Mouse (Mus musculus) lung, postnatal 0 days (tissue): ENCODE results near the gene Fam208a. TPM values are rescaled to one million over a fixed set of nuclear protein-coding genes. Genes with fewer than 3 reads are reported as not detected.

Experiments
- ATAC-seq: fragments of 200-750 bp; cut with Nextera tagmentation; 2 replicates; pipeline ENCODE4 v1.8.0; 2017; ENCODE audit warnings: moderate library complexity
- DNase-seq: peaks from one replicate; pipeline ENCODE4 v3.0.0-alpha.2; 2016; ENCODE audit warnings: low spot score
- H3K27ac ChIP-seq: fragments of 300-500 bp; sonication (generic); 2 replicates; pipeline ENCODE4 v1.5.1; 2014; ENCODE audit warnings: antibody characterized with exemption, mild to moderate bottlenecking, low read length, mixed read lengths
- H3K27me3 ChIP-seq: fragments of 300-500 bp; sonication (generic); replicated peaks from 2 replicates; pipeline ENCODE4 v1.6.1; 2014; ENCODE audit warnings: low read length, mixed read lengths; ENCODE audit not compliant: insufficient read depth
- H3K36me3 ChIP-seq: fragments of 300-500 bp; sonication (generic); 2 replicates; pipeline ENCODE4 v1.6.1; 2014; ENCODE audit warnings: low read length, mixed read lengths; ENCODE audit not compliant: insufficient read depth
- H3K4me1 ChIP-seq: fragments of 300-500 bp; sonication (generic); 2 replicates; pipeline ENCODE4 v1.6.1; 2014; ENCODE audit warnings: antibody characterized with exemption, low read depth, low read length, mixed read lengths; ENCODE audit not compliant: insufficient read depth
- H3K4me2 ChIP-seq: fragments of 300-500 bp; sonication (generic); replicated peaks from 2 replicates; pipeline ENCODE4 v1.6.1; 2014; ENCODE audit warnings: low read depth, mild to moderate bottlenecking, low read length, moderate library complexity, mixed read lengths
- H3K4me3 ChIP-seq: fragments of 300-500 bp; sonication (generic); 2 replicates; pipeline ENCODE4 v1.5.1; 2014; ENCODE audit warnings: low read depth, low read length
- H3K9ac ChIP-seq: fragments of 300-500 bp; sonication (generic); replicated peaks from 2 replicates; pipeline ENCODE4 v1.6.1; 2014; ENCODE audit warnings: low read depth, mild to moderate bottlenecking
- H3K9me3 ChIP-seq: fragments of 300-500 bp; sonication (generic); 2 replicates; pipeline ENCODE4 v1.6.1; 2016; ENCODE audit warnings: low read length, mixed read lengths
- CTCF ChIP-seq: IDR thresholded peaks from 2 replicates; pipeline ENCODE4 v1.5.1; 2016; ENCODE audit warnings: antibody characterized with exemption, mild to moderate bottlenecking
- EP300 ChIP-seq: IDR thresholded peaks from 2 replicates; pipeline ENCODE4 v1.6.1; 2016; ENCODE audit warnings: antibody characterized with exemption, mild to moderate bottlenecking, control low read depth
- WGBS: fragments of 180-500 bp; shearing (Covaris S2); extraction: QIAGEN DNeasy Blood & Tissue Kit; methylation state at CpG from one replicate; pipeline ENCODE4 v1.1.7; 2014; 5-methylcytosine and 5-hydroxymethylcytosine counted together
- polyA plus RNA-seq: library from polyadenylated mRNA; unstranded; fragments of >200 nt; fragmentation: Nextera tagmentation; extraction: Ambion mirVana; gene quantifications from 2 replicates; pipeline ENCODE4 v1.2.1, GENCODE M21; 2015

The Fam208a gene
- polyA plus RNA-seq, 1 experiment from 2014 or later = 11.8 TPM

DNA sequence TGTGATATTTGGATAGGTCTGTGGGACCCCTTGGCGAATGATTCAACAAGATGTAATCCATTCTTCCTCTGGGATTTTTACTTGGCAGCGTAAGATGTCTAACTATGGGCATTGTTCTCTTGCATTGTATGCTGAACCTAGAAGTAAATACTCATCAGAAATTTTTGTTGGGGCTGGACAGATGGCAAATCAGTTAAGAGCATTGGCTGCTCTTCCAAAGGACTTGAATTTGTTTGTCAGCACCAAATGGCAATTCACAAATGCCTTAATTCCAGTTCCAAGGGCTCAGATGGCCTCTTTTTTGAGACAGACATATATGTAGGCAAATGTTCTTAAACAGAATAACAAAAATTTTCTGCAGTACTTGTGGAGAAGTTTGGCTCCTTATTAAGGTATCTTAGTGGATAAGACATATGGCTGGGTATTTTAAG lies 16.2 kb downstream of the Fam208a start:
- WGBS = 90% methylated on average over 2 of the region's 2 CpGs
- H3K4me3 ChIP-seq = no peak overlapping the region
- peaks cover 22% of the 10 kb centered on the region; the same call in 1 of the 2 replicates for H3K36me3 ChIP-seq
- no peaks in the 10 kb centered on the region for H3K27me3 ChIP-seq
- H3K4me2 ChIP-seq = no peak overlapping the region
- no peaks in the 10 kb centered on the region for H3K9me3 ChIP-seq
- DNase-seq (no peak), ATAC-seq (no peak)
- no peaks in the 10 kb centered on the region for H3K4me1 ChIP-seq
- H3K9ac ChIP-seq = no peak overlapping the region
- no peak overlapping the region for H3K27ac ChIP-seq
- TF ChIP-seq EP300 (no peak), CTCF (no peak)

DNA sequence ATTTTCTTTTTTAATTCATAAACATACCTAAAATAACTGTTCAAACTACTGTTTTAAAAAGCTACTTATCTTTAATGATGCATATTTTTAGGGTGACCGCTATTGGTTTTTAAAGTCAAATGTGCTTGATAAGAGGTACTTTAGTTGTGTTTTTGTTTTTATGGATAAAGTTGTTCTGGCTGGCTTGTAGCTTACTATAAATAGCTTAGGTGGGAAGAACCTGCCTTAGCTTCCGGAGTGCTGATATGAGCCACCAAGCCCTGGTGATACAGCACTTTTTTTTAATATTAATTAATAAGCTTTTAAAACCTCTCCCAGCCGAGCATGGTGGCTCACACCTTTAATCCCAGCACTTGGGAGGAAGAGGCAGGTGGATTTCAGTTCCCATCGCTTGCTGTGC lies 18.3 kb downstream of the Fam208a start:
- no peaks in the 10 kb centered on the region for H3K27me3 ChIP-seq
- ATAC-seq (no peak), DNase-seq (no peak)
- H3K27ac ChIP-seq = no peak overlapping the region
- H3K4me2 ChIP-seq = no peak overlapping the region
- no peaks in the 10 kb centered on the region for H3K4me1 ChIP-seq
- no peaks in the 10 kb centered on the region for H3K9me3 ChIP-seq
- no peak overlapping the region for H3K9ac ChIP-seq
- no peak overlapping the region for H3K4me3 ChIP-seq
- WGBS = 85% methylated on average over 4 of the region's 4 CpGs
- no peak for TF ChIP-seq EP300
- TF ChIP-seq CTCF = no peak
- peaks cover 21% of the 10 kb centered on the region; the same call in 1 of the 2 replicates for H3K36me3 ChIP-seq

DNA sequence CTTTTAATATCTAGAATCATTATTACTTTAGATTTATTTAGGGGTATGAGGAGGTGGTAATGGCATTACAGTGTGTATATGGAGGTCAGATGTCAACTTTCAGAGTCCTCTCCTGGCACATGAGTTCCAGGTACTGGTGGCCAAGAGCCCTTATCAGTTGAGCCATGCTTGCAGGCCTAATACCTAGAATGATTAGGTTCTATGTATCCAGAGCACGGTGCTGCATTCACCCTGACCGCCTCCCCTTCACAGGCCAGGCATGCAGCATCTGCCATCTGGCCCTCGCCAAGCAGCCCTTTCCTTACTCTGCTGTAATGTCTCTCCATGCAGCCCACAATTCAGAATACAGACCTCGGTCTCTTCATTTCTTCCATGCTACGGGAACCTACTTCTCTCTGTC lies 62.8 kb downstream of the Fam208a start:
- Histone ChIP-seq H3K4me2 (no peak overlapping the region), H3K4me1 (no peaks in the 10 kb centered on the region), H3K4me3 (no peak overlapping the region), H3K9me3 (no peaks in the 10 kb centered on the region), H3K27ac (no peak overlapping the region), H3K36me3 (peaks cover 21% of the 10 kb centered on the region), H3K27me3 (no peaks in the 10 kb centered on the region), H3K9ac (no peak overlapping the region)
- no peak for TF ChIP-seq EP300
- TF ChIP-seq CTCF = no peak
- 91% methylated on average over 5 of the region's 5 CpGs for WGBS
- ATAC-seq = no peak
- no peak for DNase-seq

DNA sequence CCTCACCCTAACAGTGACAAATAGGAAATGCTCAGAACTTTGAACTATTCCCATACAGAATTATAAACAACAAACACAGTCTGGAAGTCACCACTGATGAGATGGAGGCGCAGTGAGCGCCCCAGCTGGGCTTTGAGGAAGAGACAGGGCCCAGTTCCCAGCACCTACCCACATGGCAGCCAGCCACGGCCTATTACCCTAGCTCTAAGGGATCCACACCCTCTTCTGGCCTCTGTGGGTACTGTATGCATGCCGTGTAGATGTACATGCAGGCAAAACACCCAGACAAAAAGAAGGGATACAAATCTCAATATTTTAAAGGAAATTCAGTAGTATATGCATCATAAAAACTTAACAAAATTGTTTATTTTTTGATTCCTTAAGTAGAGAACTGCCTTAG lies 64.9 kb downstream of the Fam208a start:
- WGBS = 82% methylated on average over 4 of the region's 4 CpGs
- Histone ChIP-seq H3K4me2 (no peak overlapping the region), H3K36me3 (peaks cover 21% of the 10 kb centered on the region), H3K27me3 (no peaks in the 10 kb centered on the region), H3K9ac (no peak overlapping the region), H3K4me3 (no peak overlapping the region), H3K27ac (no peak overlapping the region), H3K9me3 (no peaks in the 10 kb centered on the region), H3K4me1 (no peaks in the 10 kb centered on the region)
- ATAC-seq = no peak
- no peak for DNase-seq
- TF ChIP-seq EP300 = no peak
- no peak for TF ChIP-seq CTCF

DNA sequence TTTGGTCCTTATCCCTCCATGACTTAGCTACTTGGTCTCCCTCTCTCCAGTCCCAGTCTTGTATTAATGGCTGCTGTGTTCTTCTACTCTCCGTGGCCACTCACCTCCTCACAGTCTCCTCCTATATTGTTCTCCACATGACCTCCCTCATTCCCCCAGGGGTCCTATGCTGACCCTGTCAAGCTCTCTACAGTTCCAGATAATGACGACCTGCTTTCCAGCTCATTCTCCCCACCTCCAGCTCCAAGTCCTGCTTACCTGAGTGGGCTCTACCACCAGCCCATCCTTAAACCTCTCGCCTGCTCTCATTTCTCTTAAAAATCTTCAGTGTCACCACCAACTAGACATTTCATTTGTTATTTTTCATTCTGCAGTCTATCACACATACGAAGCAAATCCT lies 72.5 kb downstream of the Fam208a start:
- Histone ChIP-seq H3K4me2 (no peak overlapping the region), H3K27ac (no peak overlapping the region), H3K36me3 (peaks cover 4% of the 10 kb centered on the region; the same call in 1 of the 2 replicates), H3K27me3 (no peaks in the 10 kb centered on the region), H3K9ac (no peak overlapping the region), H3K4me3 (no peak overlapping the region), H3K9me3 (no peaks in the 10 kb centered on the region), H3K4me1 (no peaks in the 10 kb centered on the region)
- DNase-seq (no peak), ATAC-seq (no peak)
- TF ChIP-seq CTCF = no peak
- no peak for TF ChIP-seq EP300
- WGBS = 80% methylated on average over 4 of the region's 4 CpGs

DNA sequence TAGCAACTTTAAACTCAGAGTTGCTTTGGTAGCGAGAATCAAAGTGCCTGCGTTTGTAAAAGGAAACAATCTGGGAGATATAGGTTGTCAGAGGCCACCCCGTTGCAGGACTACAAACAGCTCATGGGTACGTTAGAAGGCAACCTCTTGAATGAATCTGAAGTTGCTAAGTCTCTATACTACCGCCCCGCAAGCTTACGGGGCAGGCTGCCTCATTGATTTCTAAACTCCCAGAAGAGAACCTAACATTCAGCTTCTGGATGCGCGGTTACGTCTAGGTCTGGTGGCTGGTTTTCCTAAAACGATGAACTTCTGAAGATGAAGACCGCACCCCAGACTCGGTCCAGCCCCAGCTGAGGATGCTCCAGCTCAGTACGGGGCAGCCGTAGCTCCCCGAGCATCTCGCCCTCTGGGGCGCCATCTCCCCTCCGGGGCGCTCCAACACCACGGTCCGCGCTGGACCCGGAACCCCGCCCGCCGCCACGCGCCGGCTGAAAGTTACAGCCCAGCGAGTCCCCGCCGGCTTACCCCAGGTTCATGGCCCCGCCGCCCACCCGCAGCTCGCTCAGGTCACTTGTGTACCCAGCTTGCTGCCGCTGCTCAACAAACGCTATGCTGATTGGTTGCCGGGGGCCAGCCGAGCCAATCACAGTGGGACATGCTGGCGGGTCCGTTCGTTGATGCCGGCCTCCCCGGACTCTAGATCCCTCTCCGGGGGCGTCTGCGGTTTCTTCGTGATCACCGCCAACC lies 79.4 kb downstream of the Fam208a start, which contains the start of gene Ccdc66:
Ccdc66 (minus strand) TSS at position 567 of the 750 bp plus-strand sequence.
- DNase-seq (peak; percentile 90), ATAC-seq (peak; percentile 99)
- under 1% methylated on average over 51 of the region's 51 CpGs for WGBS
- Histone ChIP-seq H3K4me2 (peak within 1 kb of the TSS; percentile 72), H3K36me3 (no peaks in the 10 kb centered on the region), H3K4me1 (peaks cover 5% of the 10 kb centered on the region; the same call in 1 of the 2 replicates), H3K9ac (peak within 1 kb of the TSS; percentile 45), H3K27me3 (no peaks in the 10 kb centered on the region), H3K27ac (peak within 1 kb of the TSS; percentile 15; the same call in 1 of the 2 replicates), H3K4me3 (peak within 1 kb of the TSS; percentile 85), H3K9me3 (no peaks in the 10 kb centered on the region)
- TF ChIP-seq EP300 (no peak), CTCF (peak; percentile 11; the same call in 1 of the 2 replicates)
